Mouse (Mus musculus) kidney, embryonic 14.5 days (tissue): ENCODE results near the gene Tub. TPM values are rescaled to one million over a fixed set of nuclear protein-coding genes. Genes with fewer than 3 reads are reported as not detected.

Experiments
- ATAC-seq: fragments of 200-750 bp; cut with Nextera tagmentation; 2 replicates; pipeline ENCODE4 v1.8.0; 2017; ENCODE audit warnings: moderate number of reproducible peaks, mild to moderate bottlenecking, moderate TSS enrichment, moderate library complexity; ENCODE audit not compliant: low FRiP score, low TSS enrichment
- H3K27ac ChIP-seq: fragments of 300-500 bp; sonication (generic); 2 replicates; pipeline ENCODE4 v1.5.1; 2014; ENCODE audit warnings: low read depth, mild to moderate bottlenecking, low read length, moderate library complexity, mixed read lengths
- H3K27me3 ChIP-seq: fragments of 300-500 bp; sonication (generic); 2 replicates; pipeline ENCODE4 v1.6.1; 2014; ENCODE audit warnings: mild to moderate bottlenecking, low read length; ENCODE audit not compliant: control insufficient read depth, insufficient read depth
- H3K36me3 ChIP-seq: fragments of 300-500 bp; sonication (generic); 2 replicates; pipeline ENCODE4 v1.6.1; 2014; ENCODE audit warnings: low read length, mixed read lengths; ENCODE audit not compliant: control insufficient read depth, insufficient read depth
- H3K4me1 ChIP-seq: fragments of 300-500 bp; sonication (generic); 2 replicates; pipeline ENCODE4 v1.6.1; 2014; ENCODE audit warnings: low read length, mixed read lengths; ENCODE audit not compliant: control insufficient read depth, insufficient read depth
- H3K4me2 ChIP-seq: fragments of 300-500 bp; sonication (generic); replicated peaks from 2 replicates; pipeline ENCODE4 v1.6.1; 2014; ENCODE audit warnings: low read depth, mild to moderate bottlenecking, low read length
- H3K4me3 ChIP-seq: fragments of 300-500 bp; sonication (generic); 2 replicates; pipeline ENCODE4 v1.5.1; 2014; ENCODE audit warnings: mild to moderate bottlenecking, low read length
- H3K9ac ChIP-seq: fragments of 300-500 bp; sonication (generic); 2 replicates; pipeline ENCODE4 v1.6.1; 2014; ENCODE audit warnings: low read depth, mild to moderate bottlenecking, low read length, moderate library complexity
- H3K9me3 ChIP-seq: fragments of 300-500 bp; sonication (generic); 2 replicates; pipeline ENCODE4 v1.6.1; 2016; ENCODE audit warnings: low read length; ENCODE audit not compliant: control insufficient read depth
- WGBS: fragments of 180-500 bp; shearing (Covaris S2); extraction: QIAGEN DNeasy Blood & Tissue Kit; methylation state at CpG from one replicate; pipeline ENCODE4 v1.1.7; 2014; 5-methylcytosine and 5-hydroxymethylcytosine counted together
- polyA plus RNA-seq: library from polyadenylated mRNA; unstranded; fragments of >200 nt; fragmentation: Nextera tagmentation; extraction: Ambion mirVana; gene quantifications from 2 replicates; pipeline ENCODE4 v1.2.1, GENCODE M21; 2014

Gene Tub
- polyA plus RNA-seq, 1 experiment from 2014 or later = 0.81 TPM

GRCm38 (mm10) chr7:108936591-108936990 is 13.5 kb upstream of the Tub start:
- peaks cover 16% of the 10 kb centered on the region for H3K4me1 ChIP-seq
- no peak overlapping the region for H3K4me2 ChIP-seq
- 94% methylated on average over 4 of the region's 4 CpGs for WGBS
- H3K9ac ChIP-seq = no peak overlapping the region
- H3K27me3 ChIP-seq = no peaks in the 10 kb centered on the region
- no peak overlapping the region for H3K4me3 ChIP-seq
- no peak overlapping the region for H3K27ac ChIP-seq
- ATAC-seq = no peak
- H3K36me3 ChIP-seq = peaks cover 45% of the 10 kb centered on the region
- no peaks in the 10 kb centered on the region for H3K9me3 ChIP-seq

- H3K4me1 ChIP-seq = 0 out of 2 replicates have a peak, but pooled peaks cover under 1% of the 10 kb centered on the region
- no peak overlapping the region for H3K9ac ChIP-seq
- 95% methylated on average over 9 of the region's 9 CpGs for WGBS
- H3K27ac ChIP-seq = no peak overlapping the region
- no peak overlapping the region for H3K4me2 ChIP-seq
- H3K9me3 ChIP-seq = no peaks in the 10 kb centered on the region
- no peak overlapping the region for H3K4me3 ChIP-seq
- no peak for ATAC-seq
- H3K27me3 ChIP-seq = no peaks in the 10 kb centered on the region
- H3K36me3 ChIP-seq = peaks cover 76% of the 10 kb centered on the region
These were observed 8.7 kb upstream of the Tub start for GRCm38 (mm10) chr7:108941466-108941865.

GRCm38 (mm10) chr7:108944002-108944401 is 6.1 kb upstream of the Tub start:
- no peak overlapping the region for H3K9ac ChIP-seq
- H3K4me2 ChIP-seq = no peak overlapping the region
- no peak overlapping the region for H3K4me3 ChIP-seq
- 11% methylated on average over 2 of the region's 2 CpGs for WGBS
- no peaks in the 10 kb centered on the region for H3K27me3 ChIP-seq
- H3K27ac ChIP-seq = no peak overlapping the region
- H3K36me3 ChIP-seq = peaks cover 60% of the 10 kb centered on the region
- ATAC-seq = peak; percentile 66
- H3K4me1 ChIP-seq = no peaks in the 10 kb centered on the region
- no peaks in the 10 kb centered on the region for H3K9me3 ChIP-seq

DNA sequence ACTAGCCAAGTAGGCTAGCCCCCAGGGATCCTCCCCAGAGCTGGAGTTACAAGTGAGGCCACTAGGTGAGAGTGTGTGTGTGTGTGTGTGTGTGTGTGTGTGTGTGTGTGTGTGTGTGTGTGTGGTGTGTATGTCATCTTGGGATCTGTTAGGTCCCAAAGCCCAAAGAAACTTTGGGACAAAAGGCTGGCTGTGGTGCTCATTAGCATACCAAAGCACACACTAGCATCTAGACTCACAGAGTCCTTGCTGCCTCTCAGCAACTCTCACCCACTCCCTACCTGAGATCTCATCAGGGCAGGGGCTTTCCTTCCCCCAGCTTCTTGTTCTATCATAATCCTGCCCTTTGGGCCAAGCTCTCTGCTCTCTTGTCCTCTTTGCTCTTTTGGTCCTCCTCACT is 1.5 kb upstream of the Tub start:
- Histone ChIP-seq H3K4me3 (no peak overlapping the region), H3K27ac (no peak overlapping the region), H3K36me3 (peaks cover 15% of the 10 kb centered on the region; the same call in 1 of the 2 replicates), H3K4me1 (0 out of 2 replicates have a peak, but pooled peaks cover 6% of the 10 kb centered on the region), H3K4me2 (no peak overlapping the region), H3K9ac (no peak overlapping the region), H3K27me3 (peaks cover 33% of the 10 kb centered on the region), H3K9me3 (no peaks in the 10 kb centered on the region)
- no peak for ATAC-seq

GRCm38 (mm10) chr7:108949301-108949700 is 837 bp upstream of the Tub start:
- 38% methylated on average over 2 of the region's 2 CpGs for WGBS
- Histone ChIP-seq H3K9me3 (no peaks in the 10 kb centered on the region), H3K9ac (no peak overlapping the region), H3K27ac (no peak overlapping the region), H3K4me3 (no peak overlapping the region), H3K36me3 (peaks cover 12% of the 10 kb centered on the region; the same call in 1 of the 2 replicates), H3K27me3 (peaks cover 33% of the 10 kb centered on the region), H3K4me2 (no peak overlapping the region), H3K4me1 (0 out of 2 replicates have a peak, but pooled peaks cover 6% of the 10 kb centered on the region)
- no peak for ATAC-seq

- H3K4me3 ChIP-seq = peak overlapping the region; percentile 49
- no peaks in the 10 kb centered on the region for H3K9me3 ChIP-seq
- peak overlapping the region; percentile 92 for H3K4me2 ChIP-seq
- peak; percentile 64 for ATAC-seq
- H3K4me1 ChIP-seq = 0 out of 2 replicates have a peak, but pooled peaks cover 6% of the 10 kb centered on the region
- no peaks in the 10 kb centered on the region; the same call in 1 of the 2 replicates for H3K36me3 ChIP-seq
- WGBS = 1% methylated on average over 52 of the region's 52 CpGs
- H3K27me3 ChIP-seq = peaks cover 33% of the 10 kb centered on the region
- peak overlapping the region; percentile 28; the same call in 1 of the 2 replicates for H3K9ac ChIP-seq
- no peak overlapping the region for H3K27ac ChIP-seq
These were observed 709 bp downstream of the Tub start for GRCm38 (mm10) chr7:108950762-108951331.

DNA sequence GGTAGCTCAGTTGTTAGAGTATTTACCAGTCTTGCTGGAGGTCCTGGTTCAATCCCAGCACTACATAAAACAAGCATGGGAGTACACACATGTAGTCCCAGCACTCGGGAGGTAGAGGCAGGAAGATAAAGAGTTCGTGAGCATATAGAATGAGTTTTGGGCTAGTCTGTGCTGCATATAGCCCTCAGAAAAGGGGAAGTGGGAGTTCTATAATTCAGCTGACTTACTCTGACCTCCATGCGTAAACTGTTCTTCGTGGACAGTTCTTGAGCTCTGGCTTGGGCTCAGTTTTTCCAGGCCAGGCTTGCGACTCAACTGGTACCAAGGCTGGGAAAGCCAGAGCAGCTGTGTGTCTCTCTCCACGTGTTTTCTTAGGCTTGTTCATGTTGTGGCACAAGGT is 2.7 kb downstream of the Tub start:
- no peaks in the 10 kb centered on the region for H3K9me3 ChIP-seq
- WGBS = 80% methylated on average over 6 of the region's 6 CpGs
- H3K27me3 ChIP-seq = peaks cover 33% of the 10 kb centered on the region
- H3K4me2 ChIP-seq = no peak overlapping the region
- no peak overlapping the region for H3K9ac ChIP-seq
- H3K4me3 ChIP-seq = no peak overlapping the region
- no peaks in the 10 kb centered on the region for H3K36me3 ChIP-seq
- 0 out of 2 replicates have a peak, but pooled peaks cover 6% of the 10 kb centered on the region for H3K4me1 ChIP-seq
- H3K27ac ChIP-seq = no peak overlapping the region
- no peak for ATAC-seq

- ATAC-seq = no peak
- H3K4me2 ChIP-seq = no peak overlapping the region
- H3K4me3 ChIP-seq = no peak overlapping the region
- no peak overlapping the region for H3K9ac ChIP-seq
- H3K4me1 ChIP-seq = 0 out of 2 replicates have a peak, but pooled peaks cover 6% of the 10 kb centered on the region
- no peaks in the 10 kb centered on the region for H3K36me3 ChIP-seq
- WGBS = 64% methylated on average over 4 of the region's 4 CpGs
- no peaks in the 10 kb centered on the region for H3K9me3 ChIP-seq
- H3K27ac ChIP-seq = no peak overlapping the region
- H3K27me3 ChIP-seq = peaks cover 33% of the 10 kb centered on the region
These were observed 4.0 kb downstream of the Tub start for GRCm38 (mm10) chr7:108954185-108954584.

GRCm38 (mm10) chr7:108957734-108958133 is 7.6 kb downstream of the Tub start:
- Histone ChIP-seq H3K4me1 (no peaks in the 10 kb centered on the region), H3K27me3 (no peaks in the 10 kb centered on the region; the same call in 1 of the 2 replicates), H3K9ac (no peak overlapping the region), H3K36me3 (no peaks in the 10 kb centered on the region), H3K4me3 (no peak overlapping the region), H3K9me3 (no peaks in the 10 kb centered on the region), H3K4me2 (no peak overlapping the region), H3K27ac (no peak overlapping the region)
- 73% methylated on average over 2 of the region's 2 CpGs for WGBS
- no peak for ATAC-seq
